Mouse (Mus musculus) adrenal gland, postnatal 4 days (tissue): Measurements from ENCODE around the gene Nacc1. TPM values are rescaled to one million over a fixed set of nuclear protein-coding genes. Genes with fewer than 3 reads are reported as not detected.
A peak's percentile ranks its signal among the peaks of the same experiment; 100 is the strongest.

Experiments
- DNase-seq, 2 experiments: peaks; one replicate each; pipeline ENCODE4 v3.0.0; 2021 to 2022; ENCODE audit warnings: low spot score in 2 of 2, mixed read lengths in 2 of 2
- long read RNA-seq, 2 experiments: library from polyadenylated mRNA; stranded (forward); transcript quantifications; one replicate each; pipeline ENCODE4 v2.0.0; 2021
- total RNA-seq, 2 experiments: library from RNA; stranded (reverse); gene quantifications; 2 replicates each; pipeline ENCODE4 v1.2.3; 2021

Nacc1 gene
- total RNA-seq: 10 to 100 TPM; 88.9 to 89.0 TPM
- long read RNA-seq, experiment 1, full-length matches to known transcripts: 3 of 26 reads
- long read RNA-seq, experiment 1, partial matches to known transcripts: 0 of 26 reads
- long read RNA-seq, experiment 1, other reads (novel, unspliced or antisense): 23 of 26 reads
- long read RNA-seq, experiment 2, full-length matches to known transcripts: 1 of 35 reads
- long read RNA-seq, experiment 2, partial matches to known transcripts: 0 of 35 reads
- long read RNA-seq, experiment 2, other reads (novel, unspliced or antisense): 34 of 35 reads

DNA sequence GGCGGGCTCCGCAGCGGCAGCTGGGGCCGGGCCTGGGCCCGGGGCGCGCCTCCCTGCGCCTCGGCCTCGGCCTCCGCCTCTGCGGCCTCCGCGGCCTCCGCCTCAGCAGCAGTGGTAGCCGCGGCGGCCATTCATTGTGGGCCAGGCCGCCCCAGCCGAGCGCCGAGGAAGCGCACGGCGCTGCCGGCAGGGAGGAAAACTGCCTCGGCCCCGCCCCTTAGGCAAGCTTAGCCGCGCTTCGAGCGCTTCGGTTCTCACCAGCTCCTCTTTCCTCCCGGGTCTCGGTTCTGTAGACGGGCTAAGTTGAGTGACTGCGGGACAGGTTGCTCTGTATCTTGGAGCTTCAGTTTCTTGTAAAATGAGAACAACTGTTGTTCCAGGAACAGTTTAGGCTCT, at the start of gene Nacc1:
Gene Nacc1 (minus strand): TSS at position 158 of the 396 bp plus-strand sequence.
- peak; percentile 63 to 73 for DNase-seq

- DNase-seq: no peak
Measured at GRCm38 (mm10) chr8:84736521-84736920, 48.9 kb upstream of the Nacc1 start.

DNA sequence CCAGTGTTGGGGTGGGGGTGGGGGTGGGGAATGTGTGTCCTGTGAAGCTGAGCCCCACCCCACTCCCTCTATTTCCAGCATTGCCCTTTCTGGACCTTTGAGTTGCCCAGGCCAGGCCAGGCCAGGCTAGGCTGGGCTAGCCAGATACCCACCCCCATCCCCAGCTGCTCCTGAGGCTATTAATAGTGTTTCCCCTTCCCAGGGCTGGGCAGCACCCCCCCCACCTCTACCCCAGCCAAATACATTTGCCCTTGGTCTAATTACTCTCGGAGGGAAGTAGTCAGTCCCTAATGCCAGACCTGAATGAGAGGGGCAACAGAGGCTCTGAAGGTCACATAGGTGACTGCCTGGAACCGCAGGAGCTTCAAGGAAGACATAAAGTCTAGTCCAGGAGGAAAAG, 47.9 kb upstream of the Nacc1 start:
- no peak for DNase-seq

GRCm38 (mm10) chr8:84734680-84735079, 47.0 kb upstream of the Nacc1 start:
- no peak for DNase-seq

DNA sequence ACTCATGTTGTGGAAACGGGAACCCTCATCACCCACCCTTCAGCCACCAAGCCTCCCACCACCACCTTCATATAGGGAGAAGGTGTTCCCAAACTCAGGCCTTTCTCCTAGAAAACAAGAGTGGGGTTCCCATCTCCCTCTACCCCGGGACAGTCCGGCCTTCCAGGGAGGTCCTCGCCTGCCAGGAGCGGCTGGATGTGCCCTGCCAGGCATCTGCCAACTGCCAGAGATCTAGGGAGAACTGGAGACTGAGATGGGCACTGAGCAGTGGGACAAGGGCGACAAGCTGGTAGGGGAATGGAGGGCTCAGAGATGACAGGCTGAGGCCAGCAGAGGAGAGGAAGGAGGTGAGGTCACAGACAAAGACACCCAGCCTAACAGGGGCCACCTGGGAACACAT, 46.3 kb upstream of the Nacc1 start:
- DNase-seq: no peak

DNA sequence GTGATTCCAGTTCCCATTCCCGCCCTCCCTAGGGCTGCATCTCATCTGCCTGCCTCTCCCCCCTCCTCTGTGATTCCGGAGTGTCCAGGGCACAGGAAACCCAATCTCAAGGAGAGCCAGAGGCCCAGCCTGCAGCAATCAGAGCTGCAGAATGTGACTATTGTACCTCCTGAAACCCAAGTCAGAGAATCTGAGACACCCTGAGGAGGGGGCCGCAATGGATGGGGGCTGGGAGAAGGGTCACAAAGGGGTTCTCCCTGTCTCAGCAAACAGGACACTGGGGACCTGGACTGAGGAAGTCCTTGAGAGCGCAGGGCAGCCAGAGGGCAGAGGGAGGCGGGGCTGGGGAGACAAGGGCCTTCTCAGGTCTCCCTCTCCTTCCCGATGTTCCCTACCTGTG, 45.3 kb upstream of the Nacc1 start:
- DNase-seq: no peak

GRCm38 (mm10) chr8:84732545-84732944, 44.9 kb upstream of the Nacc1 start:
- no peak for DNase-seq

GRCm38 (mm10) chr8:84731371-84732177, 43.9 kb upstream of the Nacc1 start:
- no peak for DNase-seq

DNA sequence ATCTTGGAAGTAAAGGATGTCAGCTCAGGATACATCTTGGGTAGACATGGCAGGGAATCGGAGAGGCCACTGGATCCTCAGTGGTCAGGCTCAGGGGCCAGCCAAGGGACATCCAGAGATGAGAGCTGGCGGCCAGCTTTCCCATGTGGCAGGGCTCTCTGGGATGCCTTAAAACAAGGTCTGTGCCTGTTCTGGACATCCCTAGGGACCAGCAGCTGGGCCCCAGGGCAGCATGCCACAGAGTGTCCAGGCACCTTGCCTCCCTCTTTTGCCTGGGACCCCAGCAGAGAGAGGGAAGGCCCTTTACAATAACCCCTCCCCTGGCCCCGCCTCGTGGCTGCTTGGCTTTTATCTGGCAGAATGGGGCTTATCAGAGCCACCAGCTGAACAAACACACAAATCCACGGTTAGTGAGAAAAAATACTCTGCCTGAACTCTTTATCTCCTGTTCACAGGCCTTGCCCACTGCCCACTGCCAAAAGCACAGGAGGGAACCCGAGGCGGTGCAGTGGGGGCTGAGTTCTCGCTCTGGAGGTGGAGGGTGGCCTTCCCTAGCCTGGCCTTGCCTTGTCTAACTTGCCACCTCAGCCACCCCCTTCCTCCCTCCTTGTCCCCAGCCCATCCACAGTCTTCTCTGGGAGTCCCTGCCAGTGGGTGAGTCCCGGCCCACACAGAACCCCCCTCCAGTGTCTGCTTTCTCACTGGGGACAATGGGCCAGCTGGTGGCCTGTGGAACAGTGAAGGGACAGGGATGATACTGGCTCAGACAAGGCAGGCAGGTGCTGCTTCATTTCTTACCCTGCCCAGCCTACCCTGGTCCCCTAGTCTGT, 43.1 kb upstream of the Nacc1 start:
- no peak for DNase-seq

- no peak for DNase-seq
Measured at GRCm38 (mm10) chr8:84729921-84730362, 42.3 kb upstream of the Nacc1 start.

DNA sequence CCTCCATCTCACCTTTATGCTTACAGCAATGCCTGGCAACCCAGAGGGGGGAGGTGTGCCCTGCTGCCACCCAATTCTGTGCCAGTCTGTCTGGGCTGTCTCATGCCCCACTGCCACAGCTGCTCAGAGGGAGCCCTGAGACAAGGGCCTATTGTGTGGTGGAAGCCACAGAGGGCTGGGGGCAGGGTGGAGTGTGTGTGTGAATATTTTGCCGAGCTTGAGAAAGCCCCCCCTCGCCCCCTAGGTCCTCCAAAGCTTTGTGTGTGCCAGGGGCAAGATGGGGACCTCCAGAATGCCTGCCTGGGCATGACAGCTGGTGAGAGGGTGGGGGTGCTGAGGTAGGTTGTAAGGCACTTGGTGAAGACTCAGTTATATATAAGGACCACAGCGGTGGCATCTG, 40.8 kb upstream of the Nacc1 start:
- no peak for DNase-seq

DNA sequence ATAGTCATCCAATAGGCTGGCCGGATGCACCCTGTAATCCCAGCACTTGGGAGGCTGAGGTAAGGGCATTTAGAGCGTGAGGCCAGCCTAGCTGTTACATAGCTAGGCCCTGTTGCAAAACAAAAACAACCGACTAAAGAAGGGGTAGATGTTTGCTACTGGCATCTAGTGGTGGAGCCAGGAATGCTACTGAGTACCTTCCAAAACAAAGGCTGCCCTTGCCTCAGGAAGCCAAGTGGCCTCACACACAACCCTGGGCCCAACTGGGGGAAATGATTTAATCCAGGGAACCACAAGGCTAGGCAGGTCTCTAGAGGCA, 38.2 kb upstream of the Nacc1 start:
- DNase-seq: no peak

DNA sequence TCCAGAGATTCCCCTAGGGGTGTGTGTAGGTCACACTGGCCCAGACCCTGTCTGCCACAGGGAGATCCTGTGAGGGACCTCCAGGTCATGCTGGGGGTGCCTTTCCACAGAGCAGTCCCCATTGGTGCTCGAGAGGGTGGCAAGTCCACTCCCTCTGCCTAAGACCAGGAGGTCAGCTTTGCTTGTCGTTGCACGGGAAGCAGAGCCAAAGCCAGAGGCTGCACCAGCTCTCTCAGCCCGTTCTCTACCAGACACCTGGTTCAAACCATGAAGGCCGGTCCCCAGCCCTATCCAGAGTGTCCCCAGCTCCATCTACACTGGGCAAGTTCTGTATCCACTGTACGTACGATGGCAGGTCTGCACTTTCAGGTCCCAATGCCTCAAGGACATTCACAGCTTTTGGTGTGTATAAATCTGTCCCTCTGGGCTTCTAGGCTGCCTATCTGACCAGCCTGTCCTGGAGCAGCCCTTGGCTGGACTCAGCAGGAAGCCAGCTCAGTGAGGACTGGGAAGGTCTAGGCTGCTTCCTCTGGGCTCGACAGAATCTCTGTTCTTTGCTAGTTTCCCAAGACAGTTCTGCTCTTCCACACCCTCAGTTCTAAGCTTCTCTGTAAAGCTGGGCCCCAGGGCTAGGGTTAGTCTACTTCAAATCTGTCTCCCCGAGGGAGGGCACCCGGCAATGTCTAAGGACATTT, 37.7 kb upstream of the Nacc1 start:
- no peak for DNase-seq

DNA sequence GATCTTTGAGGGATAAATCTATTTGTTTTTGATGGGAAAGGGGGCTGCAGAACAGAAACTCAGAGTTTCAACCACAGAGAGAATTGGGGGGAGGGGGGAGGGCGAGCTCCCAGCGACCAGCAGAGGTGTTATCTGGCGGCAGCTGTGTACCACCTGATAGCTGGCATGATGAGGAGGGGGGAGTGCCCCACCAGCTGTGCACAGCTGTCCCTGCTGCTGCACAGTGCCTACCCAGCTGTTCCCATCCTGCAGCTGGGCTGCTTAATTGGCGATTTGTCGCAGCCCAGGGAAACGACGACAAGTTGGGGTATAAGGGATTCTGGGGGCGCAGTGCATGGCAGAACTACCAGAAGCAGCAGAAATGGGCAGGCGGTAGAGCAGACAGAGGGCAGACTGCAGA, 37.0 kb upstream of the Nacc1 start:
- no peak for DNase-seq

GRCm38 (mm10) chr8:84723571-84723900, 35.9 kb upstream of the Nacc1 start:
- no peak for DNase-seq

DNA sequence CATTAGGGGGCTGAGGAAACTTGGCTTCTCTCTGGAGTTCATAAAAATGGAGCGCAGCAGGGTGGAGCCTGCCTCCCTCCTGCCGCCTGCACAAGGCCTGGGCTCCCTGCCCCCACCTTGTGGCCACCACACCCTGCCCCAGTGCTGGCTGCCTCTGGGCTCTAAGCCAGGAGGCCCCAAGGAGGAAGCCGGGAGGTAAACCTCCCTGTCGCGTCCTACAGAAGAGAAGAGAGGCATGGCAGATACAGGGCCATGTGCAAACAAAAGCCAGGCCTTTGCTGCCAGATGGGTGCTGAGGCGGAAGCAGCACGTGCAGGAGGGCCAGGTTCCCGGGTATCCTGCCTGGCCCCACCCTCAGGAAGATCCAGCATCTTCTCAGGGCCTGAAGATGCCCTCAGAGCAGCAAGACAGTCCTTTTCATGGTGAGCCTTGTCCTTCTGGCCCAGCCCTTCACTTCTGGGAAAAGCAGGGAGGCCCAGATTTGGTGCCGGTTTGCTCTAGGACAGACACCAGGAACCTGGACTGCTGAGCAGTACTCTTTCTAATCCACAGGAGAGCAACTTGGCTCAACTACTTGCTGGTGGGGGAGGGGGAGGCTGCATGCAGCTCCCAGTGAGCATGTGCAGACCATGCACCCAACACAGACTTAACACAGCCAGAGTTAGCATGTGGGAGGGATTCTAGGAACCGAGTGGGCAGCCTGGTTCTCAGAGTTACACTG, 35.3 kb upstream of the Nacc1 start, which contains the start of gene G430095P16Rik:
Gene G430095P16Rik (plus strand): TSS at position 158 of the 721 bp plus-strand sequence.
- DNase-seq: no peak

DNA sequence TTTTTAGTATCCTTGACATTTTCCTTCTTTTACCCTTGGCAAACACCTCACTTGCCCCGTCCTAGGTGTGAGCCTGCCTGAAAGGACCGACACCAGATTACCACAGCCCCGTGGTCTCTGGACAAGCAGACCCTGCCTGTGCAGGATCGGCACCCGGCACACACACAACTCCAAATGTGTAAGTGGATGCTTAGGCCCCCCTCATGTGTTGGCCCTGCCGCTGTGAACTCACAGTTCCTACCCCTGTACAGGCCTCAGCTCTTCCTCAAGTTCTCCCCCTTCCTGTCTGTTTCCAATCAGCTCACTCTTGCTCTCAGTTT, 34.8 kb upstream of the Nacc1 start:
- DNase-seq: no peak

DNA sequence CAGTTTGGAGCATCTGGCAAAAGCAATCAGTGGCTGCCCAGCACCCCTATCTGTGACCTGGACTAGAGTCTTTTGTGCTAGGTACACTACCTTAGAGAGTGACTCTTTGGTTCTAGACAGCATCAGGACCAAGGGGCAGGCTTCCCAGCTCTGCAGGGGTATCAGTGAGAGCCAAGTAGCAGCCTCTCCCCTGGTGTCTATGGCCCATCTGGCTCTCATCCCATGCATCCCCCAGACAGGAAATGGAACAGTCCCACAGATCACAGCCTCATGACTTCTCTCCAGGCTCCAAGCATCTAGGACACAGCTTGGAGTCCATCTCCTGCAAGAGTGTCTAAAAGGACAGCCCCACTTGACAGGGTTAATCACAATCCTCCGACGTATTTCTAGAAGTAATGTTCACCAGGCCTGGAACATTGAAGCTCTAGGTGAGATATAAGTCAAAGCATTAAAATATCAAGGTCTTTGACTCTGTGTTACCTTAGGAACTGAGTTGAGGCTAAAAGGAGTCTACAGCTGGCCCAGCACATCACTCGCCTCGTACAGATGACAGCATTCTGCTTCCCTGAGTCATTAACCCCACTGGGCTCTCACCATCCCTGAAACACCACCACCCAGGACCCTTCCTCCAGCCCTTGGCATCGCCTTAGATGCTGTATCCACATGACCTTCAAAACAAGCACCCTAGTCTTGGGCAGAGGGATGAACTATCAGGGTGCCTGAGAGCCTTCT, 31.5 kb upstream of the Nacc1 start:
- no peak for DNase-seq

DNA sequence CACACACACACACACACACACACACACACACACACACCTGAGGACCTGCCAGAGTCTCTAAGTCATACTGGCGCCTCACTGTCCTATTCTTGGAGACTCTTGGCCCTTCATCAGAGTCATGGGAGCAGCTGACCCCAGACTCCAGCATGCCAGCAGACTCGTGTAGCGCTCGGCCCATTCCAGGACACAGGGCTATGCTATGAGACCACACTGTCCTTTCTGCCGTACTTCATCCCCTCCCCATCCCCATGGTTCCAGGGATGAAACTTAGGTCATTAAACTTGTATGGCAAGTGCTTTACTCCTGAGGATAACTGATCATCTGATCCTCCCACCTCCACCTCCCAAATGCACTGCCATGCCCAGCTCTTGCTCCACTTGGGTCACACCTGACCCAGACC, 30.8 kb upstream of the Nacc1 start:
- no peak for DNase-seq

DNA sequence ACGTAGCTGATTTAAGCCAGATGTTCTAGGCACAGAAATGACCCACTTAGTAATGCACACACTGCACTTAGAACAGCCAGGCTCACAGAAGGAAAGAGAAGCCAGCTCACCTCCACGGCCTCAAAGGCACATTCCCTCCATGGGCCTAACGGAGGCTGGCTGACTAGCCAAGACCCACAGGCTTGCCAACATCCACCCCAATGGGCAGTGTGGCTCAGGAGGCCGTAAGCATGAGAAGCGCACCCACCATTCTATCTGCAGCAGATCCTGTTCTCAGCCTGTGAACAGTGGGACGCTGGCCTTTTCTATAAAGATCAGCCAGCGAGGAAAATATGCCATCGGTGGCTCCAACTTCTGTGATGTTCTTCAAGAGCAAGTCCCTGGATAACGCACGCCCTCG, 29.1 kb upstream of the Nacc1 start:
- DNase-seq: no peak
